Mouse (Mus musculus) small intestine, adult 2 months (tissue): ENCODE data around the gene A430033K04Rik. TPM values are rescaled to one million over a fixed set of nuclear protein-coding genes. Genes with fewer than 3 reads are reported as not detected.
A peak's percentile ranks its signal among the peaks of the same experiment; 100 is the strongest.

Experiments used
- H3K27ac ChIP-seq: fragments of 200-500 bp; 2 replicates; pipeline ENCODE4 v1.5.1; 2012; ENCODE audit warnings: low read depth, low read length, control low read depth, inconsistent platforms; ENCODE audit not compliant: insufficient read depth
- H3K27me3 ChIP-seq: fragments of 200-500 bp; 2 replicates; pipeline ENCODE4 v1.6.1; 2012; ENCODE audit warnings: mild to moderate bottlenecking, moderate library complexity, low read length, inconsistent platforms; ENCODE audit not compliant: control insufficient read depth, insufficient read depth
- H3K36me3 ChIP-seq: fragments of 200-500 bp; 2 replicates; pipeline ENCODE4 v1.6.1; 2012; ENCODE audit warnings: mild to moderate bottlenecking, low read length, control low read depth, inconsistent platforms; ENCODE audit not compliant: control insufficient read depth, insufficient read depth
- H3K4me1 ChIP-seq: fragments of 200-500 bp; 2 replicates; pipeline ENCODE4 v1.6.1; 2012; ENCODE audit warnings: low read length, inconsistent platforms, mixed read lengths; ENCODE audit not compliant: control insufficient read depth, insufficient read depth, insufficient read length
- H3K4me3 ChIP-seq: fragments of 200-500 bp; 2 replicates; pipeline ENCODE4 v1.5.1; 2012; ENCODE audit warnings: low read depth, mild to moderate bottlenecking, control low read depth, inconsistent platforms, low read length, moderate library complexity
- CTCF ChIP-seq: fragments of 200-500 bp; IDR thresholded peaks from 2 replicates; pipeline ENCODE4 v1.5.1; 2012; ENCODE audit warnings: low read depth, mild to moderate bottlenecking, control low read depth, inconsistent platforms, low read length, moderate library complexity, mixed read lengths; ENCODE audit not compliant: insufficient replicate concordance, insufficient read length; ENCODE audit errors: extremely low read depth
- POLR2A ChIP-seq: fragments of 200-500 bp; IDR thresholded peaks from 2 replicates; pipeline ENCODE4 v1.6.1; 2012; ENCODE audit warnings: low read depth, mild to moderate bottlenecking, control low read depth, inconsistent platforms, low read length, moderate library complexity
- WGBS: fragments of 180-500 bp; shearing (Covaris S2); methylation state at CpG from one replicate; pipeline ENCODE4 v1.1.7; 2018; 5-methylcytosine and 5-hydroxymethylcytosine counted together
- polyA plus RNA-seq: library from polyadenylated mRNA; depleted of rRNA; stranded (reverse); fragments of >200 nt; gene quantifications from 2 replicates; pipeline ENCODE4 v1.2.3, GENCODE M21; 2012; rRNA removed

A430033K04Rik gene
- polyA plus RNA-seq, result 0.28 and 0.62 TPM in 2 replicates

DNA sequence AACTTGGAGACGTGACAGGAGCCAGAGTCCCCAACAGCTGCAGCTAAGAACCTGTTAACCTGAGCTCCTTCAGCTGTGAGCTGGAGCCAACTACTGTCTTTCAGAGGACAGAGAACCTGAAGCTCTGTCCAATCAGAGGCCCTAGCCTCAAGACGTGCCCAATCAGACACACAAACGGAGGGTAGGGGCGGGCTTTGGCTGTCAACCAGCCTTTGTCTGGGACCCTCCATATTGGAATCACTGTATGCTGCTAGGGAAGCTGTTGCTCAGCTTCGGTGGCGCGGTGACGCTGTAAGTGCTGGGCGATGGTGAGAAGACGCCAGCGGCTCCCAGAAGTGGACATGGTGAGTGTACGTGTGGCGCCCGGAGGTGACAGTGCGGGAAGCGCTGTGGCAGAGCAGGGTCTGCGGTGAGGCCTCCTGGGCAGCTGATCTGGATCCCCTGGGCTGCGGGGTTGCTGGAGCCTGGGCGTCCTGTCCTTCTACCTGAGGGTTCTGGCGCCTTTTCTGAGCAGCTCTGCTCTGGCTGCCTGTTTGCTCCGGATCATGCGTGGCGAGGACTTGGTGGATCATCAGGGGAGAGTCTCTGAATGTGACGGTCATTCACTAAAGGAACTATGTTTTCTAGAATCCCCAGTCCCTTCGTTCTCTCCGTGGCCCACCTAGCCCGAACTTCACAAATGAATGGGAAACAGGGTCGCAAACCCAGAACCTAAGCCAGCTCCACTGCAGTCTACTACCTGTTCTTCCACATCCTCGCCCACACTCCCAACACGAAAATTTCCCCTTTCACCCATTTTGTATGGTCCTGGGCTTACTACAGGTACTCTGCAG lies at the start of gene A430033K04Rik:
A430033K04Rik (plus strand) TSS at position 215 of the 833 bp plus-strand sequence.
- no peaks in the 10 kb centered on the region for H3K27me3 ChIP-seq
- peak within 1 kb of the TSS; percentile 72 for H3K4me3 ChIP-seq
- H3K36me3 ChIP-seq, result no peaks in the 10 kb centered on the region
- H3K4me1 ChIP-seq, result peaks cover 4% of the 10 kb centered on the region; the same call in 1 of the 2 replicates
- 1% methylated on average over 30 of the region's 30 CpGs for WGBS
- TF ChIP-seq CTCF (no peak), POLR2A (peak; percentile 41)
- H3K27ac ChIP-seq, result peak within 1 kb of the TSS; percentile 60

DNA sequence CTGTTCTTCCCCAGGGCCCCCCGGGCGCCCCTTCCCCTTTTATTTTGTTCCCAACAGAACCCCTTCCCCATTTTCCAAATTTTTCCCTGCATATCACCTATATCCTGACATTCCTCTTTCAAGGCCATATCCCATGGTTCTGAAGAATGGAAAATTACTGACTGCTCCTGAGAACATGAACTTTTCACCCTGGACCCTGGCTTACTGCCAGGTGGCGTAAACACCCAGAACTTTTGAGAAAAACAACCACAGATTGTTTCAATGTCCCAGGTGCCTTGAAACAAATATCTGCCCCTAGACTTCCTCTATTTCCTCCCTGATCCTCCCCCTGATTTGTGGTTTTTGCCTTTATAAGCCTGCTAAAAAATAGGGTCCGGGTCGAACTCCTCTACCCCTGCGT lies 35.3 kb upstream of the A430033K04Rik start:
- H3K4me1 ChIP-seq, result no peaks in the 10 kb centered on the region
- WGBS, result 85% methylated on average over 6 of the region's 6 CpGs
- H3K36me3 ChIP-seq, result no peaks in the 10 kb centered on the region
- H3K27me3 ChIP-seq, result no peaks in the 10 kb centered on the region
- H3K4me3 ChIP-seq, result no peak overlapping the region
- no peak overlapping the region for H3K27ac ChIP-seq
- TF ChIP-seq POLR2A, result no peak
- TF ChIP-seq CTCF, result no peak

DNA sequence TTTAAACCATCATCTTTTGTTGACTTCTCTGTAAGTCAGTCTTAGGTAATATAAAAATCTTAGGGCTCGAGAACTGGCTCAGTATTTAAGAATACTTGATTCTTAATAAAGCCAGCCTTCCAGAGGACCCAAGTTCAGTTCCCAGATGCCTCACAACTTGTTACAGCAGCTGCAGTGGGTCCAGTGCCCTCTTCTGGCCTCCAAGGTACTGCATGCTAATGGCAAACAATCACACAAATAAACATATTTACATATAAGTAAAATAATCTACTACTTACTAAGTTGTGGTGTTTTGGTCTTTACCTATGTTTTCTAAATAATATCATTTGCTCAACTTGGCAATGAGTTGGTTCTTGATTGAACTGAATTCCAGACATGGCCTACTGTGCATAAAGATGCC lies 4.3 kb upstream of the A430033K04Rik start:
- TF ChIP-seq CTCF, result peak; percentile 54; the same call in 1 of the 2 replicates
- no peak for TF ChIP-seq POLR2A
- no peaks in the 10 kb centered on the region for H3K27me3 ChIP-seq
- no peak overlapping the region for H3K4me3 ChIP-seq
- H3K27ac ChIP-seq, result no peak overlapping the region
- peaks cover 29% of the 10 kb centered on the region for H3K36me3 ChIP-seq
- H3K4me1 ChIP-seq, result peaks cover 2% of the 10 kb centered on the region; the same call in 1 of the 2 replicates
- 98% methylated on average over 1 of the region's 1 CpGs for WGBS

DNA sequence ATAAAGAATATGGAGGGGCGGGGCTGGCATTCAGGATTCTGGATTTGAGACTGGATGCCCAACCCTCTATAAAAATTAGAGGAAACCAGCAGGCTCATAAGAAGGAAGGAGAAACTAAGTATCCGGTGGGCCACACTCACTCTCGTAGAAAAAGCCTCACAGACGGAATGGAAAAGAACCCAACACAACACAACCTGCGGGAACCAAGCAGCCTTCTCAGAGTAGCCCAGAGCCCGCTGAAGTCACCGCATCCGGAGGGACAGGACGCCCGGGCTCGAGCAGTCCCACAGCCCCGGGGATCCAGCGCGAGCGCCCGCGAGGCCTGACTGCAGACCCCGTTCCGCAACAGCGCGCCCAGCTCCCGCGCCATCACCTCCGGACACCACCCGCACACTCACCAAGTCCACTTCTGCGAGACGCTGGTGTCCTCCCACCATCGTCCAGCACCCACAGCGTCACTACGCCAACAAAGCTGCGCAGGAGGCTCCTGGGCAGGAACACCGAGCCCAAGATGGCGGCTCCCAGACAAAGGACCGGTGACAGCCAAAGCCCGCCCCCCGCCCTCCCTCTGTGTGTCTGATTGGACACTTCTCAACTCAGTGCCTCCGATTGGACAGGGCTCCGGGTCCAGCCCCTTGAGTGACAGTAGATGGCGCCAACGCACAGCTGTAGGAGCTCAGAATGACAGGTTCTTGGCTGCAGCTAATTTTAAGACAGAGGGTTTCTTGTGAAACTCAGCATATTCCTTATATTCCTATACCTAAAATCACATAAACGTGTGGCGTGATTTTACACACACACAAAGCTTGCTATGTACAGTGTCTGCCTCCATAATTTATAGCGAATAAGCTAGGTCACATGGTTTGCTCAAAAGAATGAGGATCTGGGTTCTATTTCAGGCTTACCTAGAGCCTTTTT lies 3.2 kb upstream of the A430033K04Rik start, which contains the start of gene Zfp68:
Zfp68 (minus strand) TSS at position 551 of the 918 bp plus-strand sequence.
- 1% methylated on average over 43 of the region's 43 CpGs for WGBS
- Histone ChIP-seq H3K4me1 (peaks cover 4% of the 10 kb centered on the region; the same call in 1 of the 2 replicates), H3K27ac (peak within 1 kb of the TSS; percentile 74), H3K36me3 (peaks cover 21% of the 10 kb centered on the region), H3K4me3 (peak within 1 kb of the TSS; percentile 69), H3K27me3 (no peaks in the 10 kb centered on the region)
- TF ChIP-seq POLR2A (peak; percentile 93), CTCF (peak; percentile 53; the same call in 1 of the 2 replicates)

DNA sequence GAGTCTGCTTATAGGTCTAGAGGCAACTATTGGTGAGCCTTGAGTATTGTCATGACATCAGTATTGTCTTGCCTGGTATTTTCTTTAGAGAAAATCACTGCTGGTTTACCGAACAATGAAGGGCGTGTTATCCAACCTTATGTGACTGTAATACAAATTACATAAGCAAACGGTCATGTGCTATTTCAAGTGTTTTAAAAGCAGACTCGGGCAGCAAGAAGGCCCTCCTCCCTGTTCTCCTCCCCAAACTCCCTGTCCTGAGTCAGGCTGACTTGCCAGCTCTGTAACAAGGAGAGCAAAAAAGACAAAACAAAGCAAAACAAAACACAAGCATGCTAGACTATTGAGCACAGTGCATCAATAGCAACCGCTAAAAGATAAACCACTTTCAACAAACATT lies 1.8 kb upstream of the A430033K04Rik start:
- Histone ChIP-seq H3K27ac (no peak overlapping the region), H3K27me3 (no peaks in the 10 kb centered on the region), H3K4me3 (no peak overlapping the region), H3K36me3 (peaks cover 13% of the 10 kb centered on the region), H3K4me1 (peaks cover 4% of the 10 kb centered on the region; the same call in 1 of the 2 replicates)
- TF ChIP-seq CTCF (no peak), POLR2A (no peak)
- 42% methylated on average over 5 of the region's 5 CpGs for WGBS

DNA sequence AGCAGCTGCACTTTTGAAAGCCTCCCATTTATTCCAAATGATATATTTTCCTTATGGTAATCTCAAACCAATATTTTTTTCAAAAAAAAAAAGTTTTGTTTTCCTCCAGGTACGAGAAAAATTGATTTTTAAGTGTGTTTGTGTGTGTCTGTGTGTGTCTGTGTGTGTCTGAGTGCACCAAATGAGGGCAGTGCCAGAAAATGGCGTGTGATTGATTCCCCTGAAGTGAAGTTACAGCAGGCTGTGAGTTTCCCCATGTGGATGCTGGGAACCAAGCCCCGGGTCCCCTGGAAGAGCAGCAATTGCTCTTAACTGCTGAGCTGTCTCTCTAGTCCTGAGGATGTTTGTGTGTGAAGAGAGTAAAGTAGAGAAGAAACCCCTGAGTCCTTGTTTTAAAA lies 818 bp downstream of the A430033K04Rik start:
- Histone ChIP-seq H3K4me1 (peaks cover 4% of the 10 kb centered on the region; the same call in 1 of the 2 replicates), H3K27ac (no peak overlapping the region), H3K4me3 (peak overlapping the region; percentile 72), H3K36me3 (no peaks in the 10 kb centered on the region), H3K27me3 (no peaks in the 10 kb centered on the region)
- 8% methylated on average over 3 of the region's 3 CpGs for WGBS
- TF ChIP-seq CTCF (no peak), POLR2A (no peak)

DNA sequence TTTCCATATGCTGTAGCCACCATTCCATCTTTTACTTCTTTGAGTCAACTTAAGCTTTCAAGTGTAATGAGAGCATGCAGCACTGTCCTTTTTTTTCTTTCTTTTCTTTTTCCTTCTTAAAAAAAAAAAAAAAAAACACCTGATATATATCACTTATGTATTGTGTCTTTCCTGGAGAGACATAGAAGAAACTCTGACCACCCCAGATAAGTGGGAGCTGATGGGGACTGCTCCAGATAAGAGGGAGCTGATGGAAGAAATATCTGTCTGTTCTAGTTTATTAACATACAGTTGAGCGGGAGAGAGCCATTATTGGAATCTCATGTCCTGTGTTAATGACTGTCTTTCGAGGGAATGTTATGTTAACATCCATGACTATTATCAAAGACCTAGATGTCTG lies 13.8 kb downstream of the A430033K04Rik start:
- Histone ChIP-seq H3K4me1 (no peaks in the 10 kb centered on the region), H3K27me3 (no peaks in the 10 kb centered on the region), H3K4me3 (no peak overlapping the region), H3K27ac (no peak overlapping the region), H3K36me3 (peaks cover 13% of the 10 kb centered on the region)
- 99% methylated on average over 2 of the region's 2 CpGs for WGBS
- TF ChIP-seq CTCF (no peak), POLR2A (no peak)
